Mouse (Mus musculus) Patski (cell line): ENCODE measurements around the gene Ddhd1. TPM values are rescaled to one million over a fixed set of nuclear protein-coding genes. Genes with fewer than 3 reads are reported as not detected.

ENCODE experiments used
- ATAC-seq: fragments of 100-300 bp; one replicate; pipeline ENCODE4 v1.8.0; 2021
- CTCF ChIA-PET: fragments of 350-600 bp; sonication (Branson Sonifier 250); formaldehyde crosslinking; loops from one replicate; lab custom pipeline; 2022; ENCODE audit warnings: inconsistent platforms; lab: Charles Lee
- POLR2A ChIA-PET: fragments of 350-600 bp; sonication (Branson Sonifier 250); formaldehyde crosslinking; loops from one replicate; lab custom pipeline; 2022; ENCODE audit warnings: antibody characterized with exemption, inconsistent platforms; lab: Charles Lee
- DNase-seq: peaks from one replicate; pipeline ENCODE4 v3.0.0-alpha.2; 2011; ENCODE audit warnings: low read depth, low spot score
- H3K27me3 ChIP-seq: fragments of 371-371 bp; one replicate; pipeline ENCODE4 v1.5.1; 2021
- CTCF ChIP-seq: fragments of 100-300 bp; IDR thresholded peaks from one replicate; pipeline ENCODE4 v1.5.1; 2021
- in situ Hi-C: fragments of 300-500 bp; cut with MboI; formaldehyde crosslinking; loops from 3 replicates; pipeline ENCODE4 v1.11.1; 2018; ENCODE audit warnings: low pct_unique_long_range_greater_than_20kb, mixed read lengths
- polyA plus RNA-seq: library from polyadenylated mRNA; unstranded; gene quantifications from one replicate; pipeline ENCODE4 v1.2.3, GENCODE M21; 2021

Ddhd1 gene
- polyA plus RNA-seq: 30.9 TPM

DNA sequence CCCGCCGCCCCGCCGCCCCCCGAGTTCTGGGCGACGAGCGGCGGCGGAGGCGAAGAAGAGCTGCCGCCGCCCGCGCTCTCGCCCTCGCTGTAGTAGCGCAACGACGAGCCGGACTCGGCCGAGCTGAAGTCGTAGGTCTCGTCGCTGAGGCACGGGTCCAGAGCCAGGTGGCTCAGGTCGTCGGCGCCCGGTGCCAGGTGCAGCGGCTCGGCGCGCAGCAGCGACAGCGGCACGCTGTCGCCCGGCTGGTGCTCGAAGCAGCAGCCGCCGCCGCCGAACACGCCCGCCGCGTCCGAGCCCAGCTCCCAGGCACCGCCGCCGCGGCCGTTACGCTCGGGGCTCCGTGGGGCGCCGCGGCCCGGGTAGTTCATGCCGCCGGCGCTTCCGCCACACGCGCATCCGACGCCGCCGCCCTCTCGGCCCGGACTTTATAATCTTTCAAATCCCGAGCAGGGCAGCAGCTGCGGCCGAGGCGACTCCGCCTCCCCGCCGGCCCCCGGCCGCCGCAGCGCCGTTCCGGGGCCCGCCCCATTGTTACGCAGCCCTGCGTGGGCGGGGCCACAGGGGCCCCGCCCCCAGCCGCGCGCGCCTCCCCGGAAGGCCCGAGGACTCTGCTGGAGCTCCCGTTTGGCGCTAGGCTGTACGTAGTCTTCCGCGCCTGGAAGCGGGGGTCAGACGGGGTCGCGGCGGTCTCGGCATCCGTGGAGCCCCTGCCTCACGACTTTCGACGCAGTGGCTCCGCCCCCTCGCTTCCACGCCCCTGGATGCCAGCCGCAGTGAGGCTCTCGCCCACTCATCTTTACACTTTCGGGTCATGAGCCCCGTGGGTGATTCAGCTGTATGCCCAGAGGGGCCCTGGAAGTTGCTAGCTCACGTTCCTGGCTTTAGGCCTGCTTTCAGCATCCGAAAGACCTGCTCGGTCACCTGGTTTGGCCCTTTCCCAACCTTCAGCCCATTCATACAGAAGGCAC is at the start of gene Ddhd1:
Ddhd1 (minus strand) TSS at position 503 of the 971 bp plus-strand sequence.
- DNase-seq: peak; percentile 34
- TF ChIP-seq CTCF: no peak
- H3K27me3 ChIP-seq: no peaks in the 10 kb centered on the region
- POLR2A ChIA-PET: interaction anchor here (1.3 kb wide), 1 partner anchor 112 kb away, joined by 3 read pairs; no protein-coding TSS in a partner anchor
- ATAC-seq: peak; percentile 89
- in situ Hi-C loops: no loop called here
- CTCF ChIA-PET: interaction anchor here (0.8 to 2.0 kb wide), 8 partner anchors 8 to 329 kb away, joined by 3 to 7 read pairs (median 3); partner anchors contain the start of gene Psmc6

- TF ChIP-seq CTCF: no peak
- POLR2A ChIA-PET: no interaction called here
- in situ Hi-C loops: no loop called here
- ATAC-seq (no peak), DNase-seq (no peak)
- H3K27me3 ChIP-seq: peaks cover 8% of the 10 kb centered on the region
- CTCF ChIA-PET: interaction anchor here (2.8 kb wide), 1 partner anchor 10 kb away, joined by 12 read pairs; no protein-coding TSS in a partner anchor
Observed at GRCm38 (mm10) chr14:45707176-45707910, 49.4 kb upstream of the Ddhd1 start.

DNA sequence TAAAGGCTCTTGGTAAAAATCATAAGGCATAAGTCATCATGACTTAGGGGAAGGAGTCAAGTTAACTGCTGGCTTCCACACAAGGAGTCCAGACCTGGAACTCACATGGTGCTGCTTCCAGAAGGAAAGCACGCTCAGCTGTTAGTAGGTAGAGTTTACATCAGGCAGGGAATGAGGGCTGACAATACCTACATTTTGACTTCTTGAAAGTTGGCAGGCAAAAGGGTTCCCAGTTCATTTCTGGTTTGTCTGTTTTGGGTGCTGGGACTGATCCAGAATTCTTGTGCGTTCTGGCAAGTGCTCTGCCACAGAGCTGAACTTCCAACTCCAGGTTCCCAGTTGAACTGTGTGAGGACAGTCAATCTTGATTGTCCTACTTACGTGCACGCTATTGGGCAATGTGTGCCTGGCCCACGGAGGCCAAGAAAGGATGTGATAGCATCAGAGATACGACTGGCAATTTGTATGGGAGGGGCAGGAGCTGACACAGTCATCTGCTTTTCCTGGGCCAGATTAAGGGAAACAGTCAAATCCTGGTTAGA is 42.2 kb upstream of the Ddhd1 start:
- POLR2A ChIA-PET: no interaction called here

DNA sequence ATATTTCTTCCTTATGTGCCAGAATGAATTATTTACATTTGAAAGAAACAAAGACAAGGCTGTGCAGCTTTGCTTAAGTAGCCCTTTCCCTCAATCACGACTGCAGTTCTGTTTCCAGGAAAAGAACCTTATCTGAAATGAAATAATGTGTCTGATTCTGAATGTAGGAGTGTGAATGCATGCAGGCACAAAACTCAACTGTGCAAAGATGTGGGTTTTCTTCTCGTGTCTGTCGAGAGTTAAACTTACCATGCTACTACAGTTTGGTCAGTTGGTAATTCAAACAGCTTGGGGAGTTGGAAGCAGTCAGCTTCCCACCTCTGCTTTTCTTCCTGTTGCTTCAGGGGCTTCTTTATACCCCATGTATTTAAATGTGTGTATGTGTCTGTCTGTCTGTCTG is 40.9 kb upstream of the Ddhd1 start:
- in situ Hi-C loops: no loop called here
- POLR2A ChIA-PET: no interaction called here
- ATAC-seq (no peak), DNase-seq (no peak)
- CTCF ChIA-PET: interaction anchor here (0.8 kb wide), 1 partner anchor 16 kb away, joined by 3 read pairs; no protein-coding TSS in a partner anchor
- no peak for TF ChIP-seq CTCF
- no peaks in the 10 kb centered on the region for H3K27me3 ChIP-seq

More for the DNA sequence above, 42.2 kb upstream of the Ddhd1 start:
- ATAC-seq: no peak
- CTCF ChIA-PET: no interaction called here
- no peak for DNase-seq
- in situ Hi-C loops: no loop called here
- no peak for TF ChIP-seq CTCF
- H3K27me3 ChIP-seq: no peaks in the 10 kb centered on the region

DNA sequence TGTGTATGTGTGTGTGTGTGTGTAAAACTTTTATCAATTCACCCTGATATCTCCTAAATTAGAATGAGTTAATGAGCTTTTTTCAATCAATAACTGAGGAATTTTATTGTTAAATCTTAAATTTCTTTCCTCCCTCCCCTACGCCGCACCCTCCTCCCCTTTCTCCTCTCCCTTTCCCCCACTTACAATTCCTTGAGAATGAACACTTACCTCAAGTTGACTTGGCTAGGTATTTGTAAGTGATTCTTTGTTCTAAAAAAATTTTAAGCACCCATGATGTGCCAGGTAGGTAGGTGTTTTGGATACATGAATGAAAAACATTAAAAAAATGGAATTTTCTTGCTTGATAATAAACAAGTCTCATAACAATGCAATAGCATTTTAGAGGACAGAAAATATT is 38.2 kb upstream of the Ddhd1 start:
- H3K27me3 ChIP-seq: no peaks in the 10 kb centered on the region
- in situ Hi-C loops: no loop called here
- DNase-seq (no peak), ATAC-seq (no peak)
- ChIA-PET POLR2A (no interaction called here), CTCF (no interaction called here)
- no peak for TF ChIP-seq CTCF

- DNase-seq (no peak), ATAC-seq (no peak)
- POLR2A ChIA-PET: no interaction called here
- in situ Hi-C loops: no loop called here
- TF ChIP-seq CTCF: no peak
- CTCF ChIA-PET: interaction anchor here (1.6 to 1.8 kb wide), 2 partner anchors 12 to 16 kb away, joined by 3 to 5 read pairs; no protein-coding TSS in a partner anchor
- no peaks in the 10 kb centered on the region for H3K27me3 ChIP-seq
Observed at GRCm38 (mm10) chr14:45693891-45694290, 35.9 kb upstream of the Ddhd1 start.

DNA sequence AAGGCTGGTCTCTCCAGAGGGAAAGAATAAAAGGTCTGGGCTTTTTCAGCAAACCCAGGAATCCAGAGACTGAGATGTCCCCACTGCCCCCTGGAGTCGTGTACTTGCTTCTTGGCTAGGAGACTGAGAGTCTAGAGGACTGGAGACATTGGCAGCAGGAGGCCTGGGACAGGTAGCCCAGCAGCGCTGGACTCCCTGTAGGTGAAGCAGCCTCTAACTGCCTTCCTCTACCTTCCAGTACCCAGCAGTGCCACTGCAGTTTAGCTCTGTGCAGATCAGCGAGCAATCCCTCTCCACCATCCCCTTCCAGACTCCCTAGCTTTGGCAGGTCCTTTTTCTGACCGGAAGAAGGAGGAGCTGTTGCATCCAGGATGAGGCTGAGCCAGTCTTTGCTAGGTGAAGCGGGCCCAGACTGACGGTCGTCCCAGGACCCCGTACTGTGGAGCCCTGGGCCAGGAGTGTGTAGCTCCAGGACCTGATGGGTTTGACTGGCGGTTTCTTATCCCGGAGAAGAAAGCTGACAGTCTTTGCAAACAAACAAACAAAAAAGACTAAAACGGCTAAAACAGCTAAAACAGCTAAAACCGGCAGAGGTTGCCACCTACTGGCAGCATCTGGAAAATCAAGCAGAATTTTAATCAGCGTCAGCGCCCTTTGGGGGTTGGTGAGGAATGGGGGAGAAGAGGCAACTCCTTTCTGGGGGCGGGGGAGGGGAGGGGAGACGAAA is 32.7 kb upstream of the Ddhd1 start:
- ChIA-PET CTCF (interaction anchor here (0.7 to 1.6 kb wide), 5 partner anchors 12 to 51 kb away, joined by 3 to 4 read pairs (median 3); no protein-coding TSS in a partner anchor), POLR2A (interaction anchor here (0.7 kb wide), 1 partner anchor 171 kb away, joined by 8 read pairs; no protein-coding TSS in a partner anchor)
- in situ Hi-C loops: no loop called here
- H3K27me3 ChIP-seq: no peaks in the 10 kb centered on the region
- peak; percentile 61 for TF ChIP-seq CTCF
- ATAC-seq (no peak), DNase-seq (no peak)

GRCm38 (mm10) chr14:45685313-45685712 is 27.4 kb upstream of the Ddhd1 start:
- H3K27me3 ChIP-seq: no peaks in the 10 kb centered on the region
- no peak for ATAC-seq
- TF ChIP-seq CTCF: no peak
- ChIA-PET POLR2A (no interaction called here), CTCF (no interaction called here)
- no peak for DNase-seq
- in situ Hi-C loops: no loop called here

- no peak for TF ChIP-seq CTCF
- POLR2A ChIA-PET: interaction anchor here (0.6 kb wide), 1 partner anchor 10 kb away, joined by 3 read pairs; no protein-coding TSS in a partner anchor
- in situ Hi-C loops: no loop called here
Observed at GRCm38 (mm10) chr14:45676722-45677121, 18.8 kb upstream of the Ddhd1 start.

More at GRCm38 (mm10) chr14:45676722-45677121, 18.8 kb upstream of the Ddhd1 start:
- ATAC-seq (no peak), DNase-seq (no peak)
- CTCF ChIA-PET: no interaction called here
- no peaks in the 10 kb centered on the region for H3K27me3 ChIP-seq
